Mouse (Mus musculus) limb, embryonic 13.5 days (tissue): ENCODE data around the gene Lsm10. TPM values are rescaled to one million over a fixed set of nuclear protein-coding genes. Genes with fewer than 3 reads are reported as not detected.

ENCODE experiments used
- ATAC-seq: fragments of 200-750 bp; cut with Nextera tagmentation; 2 replicates; pipeline ENCODE4 v1.8.0; 2017; ENCODE audit warnings: low read depth, moderate number of reproducible peaks, moderate TSS enrichment; ENCODE audit not compliant: low FRiP score
- H3K27ac ChIP-seq: fragments of 300-500 bp; sonication (generic); 2 replicates; pipeline ENCODE4 v1.5.1; 2015; ENCODE audit warnings: inconsistent platforms, mild to moderate bottlenecking, moderate library complexity
- H3K27me3 ChIP-seq: fragments of 300-500 bp; sonication (generic); 2 replicates; pipeline ENCODE4 v1.6.1; 2015; ENCODE audit warnings: mild to moderate bottlenecking, inconsistent platforms
- H3K36me3 ChIP-seq: fragments of 300-500 bp; sonication (generic); 2 replicates; pipeline ENCODE4 v1.6.1; 2015; ENCODE audit warnings: inconsistent platforms, mild to moderate bottlenecking, moderate library complexity
- H3K4me1 ChIP-seq: fragments of 300-500 bp; sonication (generic); 2 replicates; pipeline ENCODE4 v1.6.1; 2015; ENCODE audit warnings: inconsistent platforms
- H3K4me2 ChIP-seq: fragments of 300-500 bp; sonication (generic); replicated peaks from 2 replicates; pipeline ENCODE4 v1.6.1; 2015; ENCODE audit warnings: inconsistent platforms, mild to moderate bottlenecking, moderate library complexity
- H3K4me3 ChIP-seq: fragments of 300-500 bp; sonication (generic); 2 replicates; pipeline ENCODE4 v1.5.1; 2015; ENCODE audit warnings: moderate library complexity, mild to moderate bottlenecking, inconsistent platforms
- H3K9ac ChIP-seq: fragments of 300-500 bp; sonication (generic); 2 replicates; pipeline ENCODE4 v1.6.1; 2015; ENCODE audit warnings: mild to moderate bottlenecking, inconsistent platforms
- H3K9me3 ChIP-seq: fragments of 300-500 bp; sonication (generic); 2 replicates; pipeline ENCODE4 v1.6.1; 2016; ENCODE audit warnings: inconsistent platforms
- WGBS: fragments of 180-500 bp; shearing (Covaris S2); methylation state at CpG from one replicate; pipeline ENCODE4 v1.1.7; 2015; 5-methylcytosine and 5-hydroxymethylcytosine counted together
- polyA plus RNA-seq: library from polyadenylated mRNA; unstranded; fragments of >200 nt; fragmentation: Nextera tagmentation; extraction: Ambion mirVana; gene quantifications from 2 replicates; pipeline ENCODE4 v1.2.1, GENCODE M21; 2015

Lsm10 gene
- polyA plus RNA-seq, 1 experiment from 2014 or later, result 44.7 TPM

DNA sequence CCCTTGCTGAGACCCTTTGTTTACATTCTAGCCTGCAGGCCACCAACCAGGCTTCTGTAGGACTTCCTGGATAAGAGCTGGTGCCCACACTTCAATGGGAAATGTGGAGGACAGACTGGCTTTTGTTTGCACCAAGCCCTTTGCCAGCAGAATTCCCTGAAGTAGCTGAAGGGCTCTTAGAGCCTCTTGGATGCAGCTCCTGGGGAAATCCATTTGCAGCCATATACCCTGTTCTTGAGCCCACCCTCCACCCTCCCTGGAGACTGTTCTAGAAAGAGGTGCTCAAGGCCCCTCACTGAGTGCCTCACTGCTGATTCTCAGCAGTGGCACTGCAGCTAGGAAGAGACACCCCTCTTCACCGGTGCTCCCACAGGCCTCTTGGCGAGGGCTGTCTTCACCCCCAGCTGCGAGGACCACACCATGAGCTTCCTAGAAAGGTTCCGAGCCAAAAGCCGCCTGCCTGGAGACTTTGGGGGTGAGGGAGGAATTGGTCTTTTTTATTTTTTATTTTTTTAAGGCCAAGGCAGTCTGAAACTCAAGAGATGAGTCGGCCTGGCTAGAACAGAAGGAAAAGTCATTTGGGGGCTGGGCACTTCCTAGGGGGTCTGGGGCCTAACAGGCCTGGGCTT lies 36.3 kb downstream of the Lsm10 start:
- Histone ChIP-seq H3K36me3 (peaks cover 83% of the 10 kb centered on the region), H3K4me3 (no peak overlapping the region), H3K9ac (peak overlapping the region; percentile 35; the same call in 1 of the 2 replicates), H3K4me2 (no peak overlapping the region), H3K4me1 (peaks cover 38% of the 10 kb centered on the region), H3K27ac (peak overlapping the region; percentile 58), H3K27me3 (no peaks in the 10 kb centered on the region), H3K9me3 (no peaks in the 10 kb centered on the region)
- ATAC-seq, result no peak
- WGBS, result 61% methylated on average over 6 of the region's 6 CpGs

- peaks cover 38% of the 10 kb centered on the region for H3K4me1 ChIP-seq
- no peak overlapping the region for H3K4me3 ChIP-seq
- H3K4me2 ChIP-seq, result no peak overlapping the region
- no peak for ATAC-seq
- no peaks in the 10 kb centered on the region for H3K9me3 ChIP-seq
- H3K9ac ChIP-seq, result no peak overlapping the region
- WGBS, result 91% methylated on average over 4 of the region's 4 CpGs
- H3K27me3 ChIP-seq, result no peaks in the 10 kb centered on the region
- no peak overlapping the region for H3K27ac ChIP-seq
- H3K36me3 ChIP-seq, result peaks cover 83% of the 10 kb centered on the region
Measured at GRCm38 (mm10) chr4:126134236-126134635, 37.8 kb downstream of the Lsm10 start.

- no peak overlapping the region for H3K4me2 ChIP-seq
- no peaks in the 10 kb centered on the region for H3K27me3 ChIP-seq
- H3K36me3 ChIP-seq, result peaks cover 83% of the 10 kb centered on the region
- WGBS, result 97% methylated on average over 4 of the region's 4 CpGs
- H3K9ac ChIP-seq, result no peak overlapping the region
- no peak overlapping the region for H3K27ac ChIP-seq
- ATAC-seq, result no peak
- H3K4me1 ChIP-seq, result peaks cover 38% of the 10 kb centered on the region
- H3K9me3 ChIP-seq, result no peaks in the 10 kb centered on the region
- H3K4me3 ChIP-seq, result no peak overlapping the region
Measured at GRCm38 (mm10) chr4:126134639-126135038, 38.2 kb downstream of the Lsm10 start.

- H3K36me3 ChIP-seq, result peaks cover 75% of the 10 kb centered on the region
- no peaks in the 10 kb centered on the region for H3K9me3 ChIP-seq
- no peaks in the 10 kb centered on the region for H3K27me3 ChIP-seq
- no peak overlapping the region for H3K4me2 ChIP-seq
- no peak overlapping the region for H3K27ac ChIP-seq
- ATAC-seq, result no peak
- peaks cover 7% of the 10 kb centered on the region for H3K4me1 ChIP-seq
- 80% methylated on average over 4 of the region's 4 CpGs for WGBS
- H3K9ac ChIP-seq, result no peak overlapping the region
- H3K4me3 ChIP-seq, result no peak overlapping the region
Measured at GRCm38 (mm10) chr4:126137773-126138172, 41.4 kb downstream of the Lsm10 start.

DNA sequence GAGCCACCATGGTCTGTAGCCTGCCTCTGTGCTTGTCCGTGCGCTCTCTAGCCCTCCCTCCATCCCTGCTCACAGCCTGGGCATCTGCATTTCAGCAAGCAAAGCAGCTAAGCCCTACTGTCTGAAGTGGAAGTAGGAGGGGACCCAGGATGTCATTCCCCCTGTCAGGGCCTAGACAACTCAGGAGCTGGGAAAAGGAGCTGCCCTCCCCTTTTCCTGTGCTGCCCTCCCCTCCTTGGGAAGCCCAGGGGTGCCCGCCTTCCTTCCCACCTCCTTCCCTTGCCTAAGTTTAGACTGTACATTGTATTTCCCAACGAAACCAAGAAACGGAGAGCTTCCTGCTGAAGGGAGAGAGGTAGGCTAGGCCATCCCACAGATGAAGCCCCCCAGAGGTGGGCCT lies 44.6 kb downstream of the Lsm10 start:
- Histone ChIP-seq H3K9ac (no peak overlapping the region), H3K4me1 (no peaks in the 10 kb centered on the region), H3K4me3 (no peak overlapping the region), H3K27me3 (no peaks in the 10 kb centered on the region), H3K36me3 (peaks cover 44% of the 10 kb centered on the region), H3K27ac (no peak overlapping the region), H3K4me2 (no peak overlapping the region), H3K9me3 (no peaks in the 10 kb centered on the region)
- ATAC-seq, result no peak
- WGBS, result 72% methylated on average over 5 of the region's 5 CpGs

GRCm38 (mm10) chr4:126145396-126145795 lies 49.0 kb downstream of the Lsm10 start:
- WGBS, result 65% methylated on average over 3 of the region's 4 CpGs
- no peak for ATAC-seq
- Histone ChIP-seq H3K9me3 (no peaks in the 10 kb centered on the region), H3K36me3 (peaks cover 7% of the 10 kb centered on the region), H3K9ac (no peak overlapping the region), H3K27me3 (no peaks in the 10 kb centered on the region), H3K4me3 (no peak overlapping the region), H3K27ac (no peak overlapping the region), H3K4me1 (peaks cover 36% of the 10 kb centered on the region), H3K4me2 (no peak overlapping the region)

- Histone ChIP-seq H3K4me3 (peak overlapping the region; percentile 79), H3K9ac (0 out of 2 replicates have a peak overlapping the region, but pooled peaks have one; percentile 90), H3K9me3 (no peaks in the 10 kb centered on the region), H3K4me2 (peak overlapping the region; percentile 99), H3K36me3 (peaks cover 18% of the 10 kb centered on the region), H3K4me1 (peaks cover 53% of the 10 kb centered on the region), H3K27me3 (no peaks in the 10 kb centered on the region), H3K27ac (peak overlapping the region; percentile 96)
- ATAC-seq, result no peak
- WGBS, result 20% methylated on average over 9 of the region's 9 CpGs
Measured at GRCm38 (mm10) chr4:126146974-126147532, 50.6 kb downstream of the Lsm10 start.

- H3K4me3 ChIP-seq, result peak within 1 kb of the TSS; percentile 79
- H3K9ac ChIP-seq, result peak within 1 kb of the TSS; percentile 90
- peaks cover 59% of the 10 kb centered on the region for H3K4me1 ChIP-seq
- no peaks in the 10 kb centered on the region for H3K9me3 ChIP-seq
- peaks cover 23% of the 10 kb centered on the region for H3K36me3 ChIP-seq
- H3K4me2 ChIP-seq, result peak within 1 kb of the TSS; percentile 99
- peak within 1 kb of the TSS; percentile 96 for H3K27ac ChIP-seq
- no peaks in the 10 kb centered on the region for H3K27me3 ChIP-seq
- WGBS, result under 1% methylated on average over 24 of the region's 24 CpGs
- ATAC-seq, result peak; percentile 41
Measured at GRCm38 (mm10) chr4:126147533-126148160, 51.2 kb downstream of the Lsm10 start, which contains the start of gene Eva1b. TSS of gene Eva1b (plus strand) at chr4:126147744.

Other genes starting within 250 kb of the Lsm10 start
- gene Csf3r, start 72.1 kb upstream of the Lsm10 start, polyA plus RNA-seq, result 0.56 and 0.84 TPM in 2 replicates
- 153 and 158 TPM in 2 replicates for gene Mrps15, start 49.7 kb upstream of the Lsm10 start, polyA plus RNA-seq
- 17.2 and 19.4 TPM in 2 replicates for gene Oscp1, start 38.1 kb upstream of the Lsm10 start, polyA plus RNA-seq
- gene Stk40, start 7.3 kb downstream of the Lsm10 start, polyA plus RNA-seq, result 38.7 and 39.0 TPM in 2 replicates
- 74.5 and 77.5 TPM in 2 replicates for gene Eva1b, start 51.1 kb downstream of the Lsm10 start, polyA plus RNA-seq
- gene Sh3d21, start 66.9 kb downstream of the Lsm10 start, polyA plus RNA-seq, result 9.3 and 10.5 TPM in 2 replicates
- gene Thrap3, start 106.1 kb downstream of the Lsm10 start, polyA plus RNA-seq, result 251 and 256 TPM in 2 replicates
- 46.5 and 49.9 TPM in 2 replicates for gene Map7d1, start 159.7 kb downstream of the Lsm10 start, polyA plus RNA-seq
- gene Trappc3, start 165.7 kb downstream of the Lsm10 start, polyA plus RNA-seq, result 124 and 126 TPM in 2 replicates
- 39.8 and 42.7 TPM in 2 replicates for gene Col8a2, start 190.2 kb downstream of the Lsm10 start, polyA plus RNA-seq
- gene Adprhl2, start 225.1 kb downstream of the Lsm10 start, polyA plus RNA-seq, result 88.6 and 91.5 TPM in 2 replicates
- 23.6 TPM in 2 replicates for gene Tekt2, start 229.1 kb downstream of the Lsm10 start, polyA plus RNA-seq